Comparison of ENCODE assay signal across 8 mouse cellular contexts in the genomic region with DNA sequence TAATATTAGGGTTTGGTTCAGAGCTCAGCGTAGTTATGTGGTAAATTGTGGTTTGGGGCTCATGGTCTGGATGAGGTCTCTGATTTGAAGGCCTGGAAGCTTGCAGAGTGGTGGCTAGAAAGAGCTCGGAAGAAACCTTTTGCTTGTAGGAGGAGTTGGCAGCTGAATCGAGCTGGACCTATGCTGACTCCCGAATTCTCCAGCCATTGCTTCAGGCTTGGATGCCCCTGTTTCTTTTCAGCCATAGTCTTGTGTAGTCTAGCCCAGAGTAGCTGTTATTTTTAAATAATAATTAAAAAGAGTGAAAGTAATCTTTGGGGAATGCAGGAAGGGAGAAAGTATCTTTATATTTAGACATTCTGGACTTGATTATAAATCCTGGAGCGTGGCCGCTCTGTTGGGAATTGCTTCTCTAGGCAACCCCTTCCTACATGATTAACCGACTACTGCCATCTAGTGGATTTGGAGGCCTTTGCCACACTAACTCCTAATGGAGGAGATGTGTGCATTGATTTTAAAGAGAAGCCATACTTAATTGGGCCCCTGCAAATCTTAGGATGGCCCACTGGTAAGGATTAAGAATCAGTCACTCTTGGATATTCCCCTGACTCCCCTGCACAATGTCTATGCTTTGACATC.
DNase-seq lines count a peak whose midpoint lies in the region; ATAC-seq and TF ChIP-seq lines count a peak whose summit lies in the region.

No protein-coding gene starts in this region.

- H3K4me1 ChIP-seq in embryonic facial prominence, embryonic 12.5 days: peaks cover 4% of the 10 kb centered on the region; the same call in 1 of the 2 replicates
- no peaks in the 10 kb centered on the region for H3K4me1 ChIP-seq in kidney, adult 2 months (ENCODE audit: control insufficient read depth, insufficient read depth, low read length)
- H3K4me1 ChIP-seq in neural tube, embryonic 11.5 days (ENCODE audit: control insufficient read depth, insufficient read depth, low read length): no peaks in the 10 kb centered on the region

- H3K27ac ChIP-seq in embryonic facial prominence, embryonic 12.5 days: no peak overlapping the region
- H3K27ac ChIP-seq in kidney, adult 2 months (ENCODE audit: insufficient read depth, low read depth, low read length): no peak overlapping the region
- H3K27ac ChIP-seq in neural tube, embryonic 11.5 days (ENCODE audit: low read depth, low read length): no peak overlapping the region

- TF ChIP-seq CTCF in kidney, adult 2 months (conservative IDR thresholded peaks at IDR 0.05; ENCODE audit: insufficient read depth, insufficient read length, low read depth, low read length): peak; percentile 55

- no peak overlapping the region for H3K4me3 ChIP-seq in embryonic facial prominence, embryonic 12.5 days
- H3K4me3 ChIP-seq in kidney, adult 2 months (ENCODE audit: insufficient read depth, low read depth, low read length): no peak overlapping the region
- no peak overlapping the region for H3K4me3 ChIP-seq in neural tube, embryonic 11.5 days (ENCODE audit: low read depth, low read length)

- DNase-seq in 416B (ENCODE audit: low read depth): peak; percentile 43
- peak; percentile 69 for DNase-seq in adrenal gland, postnatal 10 days
- DNase-seq in heart, adult 8-10 months (ENCODE audit: low spot score): peak; percentile 70
- peak; percentile 75 for DNase-seq in kidney, adult 2 months
- DNase-seq in left cerebral cortex, postnatal 25 days (ENCODE audit: low spot score in 2 of 2): peak; percentile 82 to 89
- DNase-seq in neural tube, embryonic 11.5 days (ENCODE audit: low spot score): peak; percentile 78
- peak; percentile 7 to 45 for DNase-seq in urinary bladder, postnatal 36 days (ENCODE audit: low spot score in 2 of 2)

- no peak for ATAC-seq in embryonic facial prominence, embryonic 12.5 days (ENCODE audit: insufficient number of reproducible peaks, insufficient read depth, low FRiP score, low TSS enrichment)
- peak; percentile 53; the same call in 1 of the 2 replicates for ATAC-seq in neural tube, embryonic 11.5 days (ENCODE audit: insufficient read depth, low FRiP score, low TSS enrichment)

- H3K36me3 ChIP-seq in embryonic facial prominence, embryonic 12.5 days: no peaks in the 10 kb centered on the region
- H3K36me3 ChIP-seq in kidney, adult 2 months (ENCODE audit: control insufficient read depth, insufficient read depth, low read length): no peaks in the 10 kb centered on the region
- H3K36me3 ChIP-seq in neural tube, embryonic 11.5 days (ENCODE audit: control insufficient read depth, insufficient read depth, low read length): no peaks in the 10 kb centered on the region

- peak overlapping the region; percentile 19 for H3K4me2 ChIP-seq in embryonic facial prominence, embryonic 12.5 days (replicated peaks)
- H3K4me2 ChIP-seq in neural tube, embryonic 11.5 days (ENCODE audit: low read depth): no peak overlapping the region

- H3K9me3 ChIP-seq in embryonic facial prominence, embryonic 12.5 days: no peaks in the 10 kb centered on the region
- H3K9me3 ChIP-seq in neural tube, embryonic 11.5 days (ENCODE audit: control insufficient read depth, low read length): no peaks in the 10 kb centered on the region

- no peak overlapping the region for H3K9ac ChIP-seq in embryonic facial prominence, embryonic 12.5 days
- H3K9ac ChIP-seq in neural tube, embryonic 11.5 days (ENCODE audit: low read length): no peak overlapping the region

- intact Hi-C loops in left cerebral cortex, postnatal 25 days (cut with DNase I): loop anchor here (1.0 to 5.0 kb wide), 4 partner anchors 225 to 675 kb away; no protein-coding TSS in a partner anchor

- H3K27me3 ChIP-seq in embryonic facial prominence, embryonic 12.5 days: no peaks in the 10 kb centered on the region; the same call in 1 of the 2 replicates
- no peaks in the 10 kb centered on the region for H3K27me3 ChIP-seq in kidney, adult 2 months (replicated peaks; ENCODE audit: control insufficient read depth, insufficient read depth, low read length)
- H3K27me3 ChIP-seq in neural tube, embryonic 11.5 days (ENCODE audit: control insufficient read depth, insufficient read depth, low read length): no peaks in the 10 kb centered on the region

- WGBS in embryonic facial prominence, embryonic 12.5 days: 20% methylated on average over 7 of the region's 7 CpGs
- 12% methylated on average over 7 of the region's 7 CpGs for WGBS in kidney, adult 2 months
- WGBS in neural tube, embryonic 11.5 days: 25% methylated on average over 7 of the region's 7 CpGs

- no peak for TF ChIP-seq POLR2A in kidney, adult 2 months (IDR thresholded peaks at IDR 0.05; ENCODE audit: low read depth, low read length)

Comparison
In these comparisons a context has a peak if more than half of its experiments do, and no peak if none do; other contexts are left out.
1. DNase-seq: peak in every context shown above with its lines; median percentile 86 in left cerebral cortex, postnatal 25 days; 78 in neural tube, embryonic 11.5 days; 75 in kidney, adult 2 months; 70 in heart, adult 8-10 months; 69 in adrenal gland, postnatal 10 days; 43 in 416B; 26 in urinary bladder, postnatal 36 days.